Comparison of ENCODE assay signal across 24 mouse cellular contexts in the genomic region with DNA sequence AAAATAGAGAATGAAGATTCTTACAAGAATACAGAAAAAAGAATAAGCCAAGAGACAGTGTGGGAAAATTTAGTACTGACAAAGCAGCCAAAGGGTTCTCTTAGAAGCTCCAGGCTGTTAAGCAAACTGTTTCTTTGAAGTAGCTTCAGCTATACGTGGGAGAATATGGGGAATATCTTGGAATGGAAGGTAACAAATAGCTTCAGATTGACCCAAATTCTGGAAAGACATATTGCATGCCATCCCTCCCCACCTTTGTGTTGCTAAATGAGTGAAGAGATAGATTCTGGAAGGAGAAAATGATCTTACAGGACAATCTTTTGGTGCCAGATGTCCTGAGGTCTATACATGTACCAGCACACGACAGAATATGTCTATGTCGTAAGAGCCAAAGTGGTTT.
DNase-seq lines count a peak whose midpoint lies in the region; ATAC-seq lines count a peak whose summit lies in the region.
"Had no signal": no experiment of that assay in that cellular context is flagged by ENCODE, and none has a peak within 500 bp of the region (broad histone marks: within the 10 kb centered on the region; RNA-seq: fewer than 3 reads in every experiment).

No protein-coding gene starts in this region.

- ATAC-seq in frontal cortex, adult (ENCODE audit: low TSS enrichment): peak; percentile 93
- ATAC-seq in megakaryocyte-erythroid progenitor cell, adult 5-6 weeks (replicated peaks; ENCODE audit: low FRiP score, low TSS enrichment, poor library complexity, severe bottlenecking): no peak
- ATAC-seq: forebrain, embryonic 14.5 days; hindbrain, postnatal 0 days; inflammation-experienced regulatory T-cells, adult 6 months; Patski had no signal

- DNase-seq in frontal cortex, postnatal 14 days (ENCODE audit: low spot score in 2 of 2): no peak
- peak; percentile 2 for DNase-seq in left cerebral cortex, adult 11 months (ENCODE audit: low spot score)
- no peak for DNase-seq in left cerebral cortex, postnatal 36 days (ENCODE audit: low spot score in 2 of 2)
- DNase-seq in left cerebral cortex, postnatal 25 days (ENCODE audit: low spot score in 2 of 2): peak; percentile 1 to 78
- DNase-seq in left cerebral cortex, postnatal 4 days: no peak
- DNase-seq in brain, adult 2 months (ENCODE audit: low read depth, low spot score): peak; percentile 55
- DNase-seq: adrenal gland, postnatal 10 days; adrenal gland, postnatal 36 days; B cell, adult 2 months; cerebellum, adult 11 months; cerebellum, adult 2 months; cerebellum, adult 9-11 months; cerebellum, postnatal 25 days; gastrocnemius, postnatal 10 days; gastrocnemius, postnatal 36 days; heart, adult 2 months; heart, postnatal 14 days; heart, postnatal 4 days had no signal

- intact Hi-C loops in left cerebral cortex, postnatal 36 days (cut with DNase I): no loop called here
- intact Hi-C loops in left cerebral cortex, postnatal 25 days (cut with DNase I): loop anchor here (2.0 to 10.0 kb wide), 3 partner anchors 99 to 591 kb away; partner anchors contain the start of gene Cdh6
- intact Hi-C loops in left cerebral cortex, postnatal 4 days (cut with DNase I): no loop called here

Comparison
In these comparisons a context has a peak if more than half of its experiments do, and no peak if none do; other contexts are left out.
1. DNase-seq: peak in left cerebral cortex, adult 11 months (single experiment), left cerebral cortex, postnatal 25 days (2 of 2) and brain, adult 2 months (single experiment); none in frontal cortex, postnatal 14 days (0 of 2), left cerebral cortex, postnatal 36 days (0 of 2) and left cerebral cortex, postnatal 4 days (single experiment).